10 mouse cellular contexts compared by ENCODE assay signal in genomic region chr9:107246170-107246569, GRCm38 (mm10). TPM values are rescaled to one million over a fixed set of nuclear protein-coding genes. Genes with fewer than 3 reads are reported as not detected.
DNase-seq lines count a peak whose midpoint lies in the region; ATAC-seq and TF ChIP-seq lines count a peak whose summit lies in the region.
"Had no signal": no experiment of that assay in that cellular context is flagged by ENCODE, and none has a peak within 500 bp of the region (broad histone marks: within the 10 kb centered on the region; RNA-seq: fewer than 3 reads in every experiment).

No protein-coding gene starts in this region.

- no peak overlapping the region for H3K9ac ChIP-seq in intestine, embryonic 14.5 days (ENCODE audit: low read length)
- no peak overlapping the region for H3K9ac ChIP-seq in intestine, embryonic 16.5 days (ENCODE audit: low read depth, low read length)
- no peak overlapping the region for H3K9ac ChIP-seq in ES-E14 (ENCODE audit: insufficient read depth, low read depth, low read length, poor library complexity, severe bottlenecking)
- no peak overlapping the region for H3K9ac ChIP-seq in forebrain, embryonic 14.5 days (ENCODE audit: low read length)
- H3K9ac ChIP-seq: hindbrain, embryonic 14.5 days; midbrain, embryonic 12.5 days had no signal

- 0 out of 2 replicates have a peak, but pooled peaks cover 4% of the 10 kb centered on the region for H3K27me3 ChIP-seq in intestine, embryonic 14.5 days (replicated peaks; ENCODE audit: control insufficient read depth, insufficient read depth, low read length)
- no peaks in the 10 kb centered on the region; the same call in 1 of the 2 replicates for H3K27me3 ChIP-seq in intestine, embryonic 16.5 days (replicated peaks; ENCODE audit: control insufficient read depth, insufficient read depth, low read length)
- no peaks in the 10 kb centered on the region for H3K27me3 ChIP-seq in forebrain, embryonic 14.5 days (replicated peaks; ENCODE audit: control insufficient read depth, insufficient read depth, low read length)
- H3K27me3 ChIP-seq: midbrain, embryonic 12.5 days had no signal

- no peak overlapping the region for H3K4me2 ChIP-seq in intestine, embryonic 14.5 days (ENCODE audit: low read length)
- H3K4me2 ChIP-seq in intestine, embryonic 16.5 days (ENCODE audit: low read depth, low read length): no peak overlapping the region
- H3K4me2 ChIP-seq in forebrain, embryonic 14.5 days (ENCODE audit: low read length): no peak overlapping the region
- H3K4me2 ChIP-seq: hindbrain, embryonic 14.5 days; midbrain, embryonic 12.5 days had no signal

- WGBS in intestine, embryonic 14.5 days: 56% methylated on average over 4 of the region's 4 CpGs
- 58% methylated on average over 4 of the region's 4 CpGs for WGBS in intestine, embryonic 16.5 days
- 66% methylated on average over 4 of the region's 4 CpGs for WGBS in forebrain, embryonic 14.5 days

- H3K4me3 ChIP-seq in intestine, embryonic 14.5 days (ENCODE audit: low read depth, low read length): no peak overlapping the region
- H3K4me3 ChIP-seq in intestine, embryonic 16.5 days (ENCODE audit: low read length): no peak overlapping the region
- no peak overlapping the region for H3K4me3 ChIP-seq in ES-E14 (ENCODE audit: insufficient read depth in 1 of 2, low read depth in 1 of 2, low read length in 2 of 2, poor library complexity in 1 of 2, severe bottlenecking in 1 of 2)
- H3K4me3 ChIP-seq in forebrain, embryonic 14.5 days (ENCODE audit: low read depth, low read length): no peak overlapping the region
- H3K4me3 ChIP-seq: midbrain, embryonic 12.5 days had no signal

- peak; percentile 45 for DNase-seq in intestine, embryonic 14.5 days (ENCODE audit: low spot score)
- peak; percentile 31 to 38 for DNase-seq in B cell, adult 2 months
- DNase-seq in ES-E14 (ENCODE audit: low read depth, low spot score): peak; percentile 34
- peak; percentile 28 to 37 for DNase-seq in kidney, postnatal 4 days
- no peak for DNase-seq in urinary bladder, postnatal 10 days (ENCODE audit: low spot score)
- DNase-seq in ovary, postnatal 10 days (ENCODE audit: low spot score): no peak
- no peak for DNase-seq in forebrain, embryonic 14.5 days (ENCODE audit: low spot score)

- H3K9me3 ChIP-seq in intestine, embryonic 14.5 days (ENCODE audit: control insufficient read depth, low read length): no peaks in the 10 kb centered on the region
- no peaks in the 10 kb centered on the region for H3K9me3 ChIP-seq in intestine, embryonic 16.5 days (ENCODE audit: control insufficient read depth, low read length)
- H3K9me3 ChIP-seq in ES-E14 (ENCODE audit: control insufficient read depth, insufficient read depth, low read depth, low read length): no peaks in the 10 kb centered on the region
- no peaks in the 10 kb centered on the region for H3K9me3 ChIP-seq in forebrain, embryonic 14.5 days (replicated peaks; ENCODE audit: control insufficient read depth, low read length)
- H3K9me3 ChIP-seq: midbrain, embryonic 12.5 days had no signal

- no peak overlapping the region for H3K27ac ChIP-seq in intestine, embryonic 14.5 days (ENCODE audit: low read depth)
- no peak overlapping the region for H3K27ac ChIP-seq in intestine, embryonic 16.5 days (ENCODE audit: low read length)
- no peak overlapping the region for H3K27ac ChIP-seq in ES-E14 (ENCODE audit: insufficient read depth, low read depth, low read length, poor library complexity, severe bottlenecking)
- H3K27ac ChIP-seq in forebrain, embryonic 14.5 days (ENCODE audit: low read depth, low read length): no peak overlapping the region
- H3K27ac ChIP-seq: hindbrain, embryonic 14.5 days; midbrain, embryonic 12.5 days had no signal

- in situ Hi-C loops in ES-E14 (cut with MboI; ENCODE audit: low sequenced_read_pairs in 2 of 2, unreplicated experiment in 2 of 2): no loop called here

- no peaks in the 10 kb centered on the region for H3K4me1 ChIP-seq in intestine, embryonic 14.5 days (replicated peaks; ENCODE audit: control insufficient read depth, insufficient read depth, low read length)
- no peaks in the 10 kb centered on the region for H3K4me1 ChIP-seq in intestine, embryonic 16.5 days (ENCODE audit: control insufficient read depth, insufficient read depth, low read length)
- no peaks in the 10 kb centered on the region for H3K4me1 ChIP-seq in ES-E14 (ENCODE audit: control insufficient read depth in 2 of 2, insufficient read depth in 2 of 2, low read length in 2 of 2, poor library complexity in 1 of 2)
- no peaks in the 10 kb centered on the region for H3K4me1 ChIP-seq in forebrain, embryonic 14.5 days (ENCODE audit: control insufficient read depth, insufficient read depth, low read length)
- H3K4me1 ChIP-seq: midbrain, embryonic 12.5 days had no signal

- no peaks in the 10 kb centered on the region for H3K36me3 ChIP-seq in intestine, embryonic 14.5 days (ENCODE audit: control insufficient read depth, insufficient read depth, low read length)
- H3K36me3 ChIP-seq in intestine, embryonic 16.5 days (ENCODE audit: control insufficient read depth, insufficient read depth, low read length): no peaks in the 10 kb centered on the region
- H3K36me3 ChIP-seq in ES-E14 (ENCODE audit: control insufficient read depth, insufficient read depth, low read length, poor library complexity, severe bottlenecking): no peaks in the 10 kb centered on the region
- no peaks in the 10 kb centered on the region for H3K36me3 ChIP-seq in forebrain, embryonic 14.5 days (ENCODE audit: control insufficient read depth, insufficient read depth, low read length)
- H3K36me3 ChIP-seq: midbrain, embryonic 12.5 days had no signal

- ATAC-seq in intestine, embryonic 14.5 days (replicated peaks; ENCODE audit: low FRiP score, low TSS enrichment, low read depth): no peak
- no peak for ATAC-seq in intestine, embryonic 16.5 days
- no peak for ATAC-seq in forebrain, embryonic 14.5 days

TF ChIP-seq in ES-E14, 5 proteins besides CTCF, POLR2A, EP300 and RAD21:
- TF ChIP-seq MAFK (IDR thresholded peaks at IDR 0.05; ENCODE audit: insufficient read depth, low read depth, low read length) (no peak), ZC3H11A (IDR thresholded peaks at IDR 0.05; ENCODE audit: borderline replicate concordance, low read depth, low read length) (peak; percentile 47; the same call in 1 of the 2 replicates)

RNA-seq across cellular contexts. Expression of gene Dock3, which starts 14.5 kb away (rescaled TPM):
- 0.57 and 0.82 TPM in 2 replicates for polyA plus RNA-seq in intestine, embryonic 14.5 days (2014; fragmentation: Nextera tagmentation; extraction: Ambion mirVana)
- polyA plus RNA-seq in intestine, embryonic 16.5 days (2015; fragmentation: Nextera tagmentation; extraction: Ambion mirVana): 0.64 and 1.2 TPM in 2 replicates
- 3.3 TPM in 2 replicates for total RNA-seq in ES-E14 (2012; rRNA removed)
- 9.1 and 12.9 TPM in 2 replicates for polyA plus RNA-seq in forebrain, embryonic 14.5 days (2014; fragmentation: Nextera tagmentation; extraction: Ambion mirVana)

RNA-seq across cellular contexts. Expression of gene Mapkapk3, which starts 43.5 kb away (rescaled TPM):
- polyA plus RNA-seq in intestine, embryonic 14.5 days (2014; fragmentation: Nextera tagmentation; extraction: Ambion mirVana): 21.2 and 23.2 TPM in 2 replicates
- polyA plus RNA-seq in intestine, embryonic 16.5 days (2015; fragmentation: Nextera tagmentation; extraction: Ambion mirVana): 41.1 and 47.6 TPM in 2 replicates
- 25.7 and 49.1 TPM in 2 replicates for total RNA-seq in ES-E14 (2012; rRNA removed)
- 1.4 and 1.9 TPM in 2 replicates for polyA plus RNA-seq in forebrain, embryonic 14.5 days (2014; fragmentation: Nextera tagmentation; extraction: Ambion mirVana)

RNA-seq across cellular contexts. Expression of gene Cish, which starts 49.7 kb away (rescaled TPM):
- 8.9 and 9.6 TPM in 2 replicates for polyA plus RNA-seq in intestine, embryonic 14.5 days (2014; fragmentation: Nextera tagmentation; extraction: Ambion mirVana)
- polyA plus RNA-seq in intestine, embryonic 16.5 days (2015; fragmentation: Nextera tagmentation; extraction: Ambion mirVana): 17.5 and 19.9 TPM in 2 replicates
- total RNA-seq in ES-E14 (2012; rRNA removed): 1.5 and 2.5 TPM in 2 replicates
- 4.9 and 7.0 TPM in 2 replicates for polyA plus RNA-seq in forebrain, embryonic 14.5 days (2014; fragmentation: Nextera tagmentation; extraction: Ambion mirVana)

Comparison
In these comparisons a context has a peak if more than half of its experiments do, and no peak if none do; other contexts are left out.
1. DNase-seq: peak in intestine, embryonic 14.5 days (single experiment), B cell, adult 2 months (2 of 2), ES-E14 (single experiment) and kidney, postnatal 4 days (2 of 2); none in urinary bladder, postnatal 10 days (single experiment), ovary, postnatal 10 days (single experiment) and forebrain, embryonic 14.5 days (single experiment).